Mouse (Mus musculus) lung, adult 18-20 months (tissue): ENCODE measurements around the gene Olfr123.

Experiments used
- DNase-seq, 2 experiments: peaks; one replicate each; pipeline ENCODE4 v3.0.0; 2022; ENCODE audit warnings: mixed read lengths in 2 of 2

Gene Olfr123

DNA sequence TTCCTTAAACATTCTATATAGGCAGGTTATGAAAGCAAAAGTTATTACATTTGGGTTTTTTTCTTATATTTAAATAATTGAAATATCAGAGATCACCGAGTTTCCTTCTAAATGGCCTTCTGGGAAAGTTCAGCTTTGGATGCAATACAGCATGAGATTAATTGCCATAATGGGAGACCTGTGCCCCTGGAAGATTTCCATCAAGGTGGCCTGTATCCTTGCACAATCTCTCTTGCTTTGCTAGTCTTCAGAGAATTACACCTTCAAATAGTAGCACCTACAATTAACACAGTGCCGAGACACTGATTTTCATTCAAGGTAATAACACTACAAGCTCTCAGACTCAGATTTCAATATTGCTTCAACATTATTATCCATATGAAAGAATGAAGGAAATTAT, at the start of gene Olfr123:
Gene Olfr123, plus strand, starts transcription at position 301 of the 400 bp plus-strand sequence.
- no peak for DNase-seq

DNA sequence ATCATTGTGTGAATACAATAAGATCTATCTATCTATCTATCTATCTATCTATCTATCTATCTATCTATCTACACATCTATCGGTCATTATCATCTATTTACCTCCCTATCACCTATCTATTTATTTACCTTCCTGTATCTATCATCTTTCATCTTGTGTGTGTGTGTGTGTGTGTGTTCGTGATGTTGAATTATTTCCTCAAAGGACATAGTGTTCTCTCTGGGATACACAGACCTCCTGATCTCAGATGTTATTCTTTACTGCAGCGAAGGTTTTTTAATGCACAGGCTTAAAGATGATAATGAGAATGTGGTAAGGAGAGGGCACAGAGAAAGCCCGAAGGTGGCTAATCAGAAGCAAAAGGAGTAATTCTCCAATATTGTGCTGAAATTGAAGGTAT, 25.0 kb upstream of the Olfr123 start, which contains the start of gene Olfr122:
Gene Olfr122, plus strand, starts transcription at position 301 of the 400 bp plus-strand sequence.
- DNase-seq, result no peak

DNA sequence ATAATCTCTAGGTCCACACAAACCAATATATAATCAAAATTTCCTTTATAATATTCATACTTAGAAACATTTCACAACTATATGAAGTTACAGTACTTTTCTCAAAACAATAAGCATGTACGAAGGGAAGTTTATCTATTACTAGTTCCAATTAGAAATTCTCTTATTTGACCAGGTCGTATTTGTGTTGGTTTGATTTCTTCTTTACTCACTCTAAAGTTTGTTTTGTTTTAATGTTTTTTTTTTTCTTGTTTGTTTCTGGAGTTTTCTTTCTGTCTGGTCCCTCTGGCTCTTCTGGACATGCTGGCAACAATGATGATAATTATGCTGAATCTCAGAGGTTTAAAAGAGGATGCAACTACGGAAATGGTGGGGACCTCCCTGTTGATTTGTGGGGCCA, 6.3 kb downstream of the Olfr123 start, which contains the start of gene Olfr124:
Gene Olfr124, plus strand, starts transcription at position 301 of the 400 bp plus-strand sequence.
- no peak for DNase-seq

DNA sequence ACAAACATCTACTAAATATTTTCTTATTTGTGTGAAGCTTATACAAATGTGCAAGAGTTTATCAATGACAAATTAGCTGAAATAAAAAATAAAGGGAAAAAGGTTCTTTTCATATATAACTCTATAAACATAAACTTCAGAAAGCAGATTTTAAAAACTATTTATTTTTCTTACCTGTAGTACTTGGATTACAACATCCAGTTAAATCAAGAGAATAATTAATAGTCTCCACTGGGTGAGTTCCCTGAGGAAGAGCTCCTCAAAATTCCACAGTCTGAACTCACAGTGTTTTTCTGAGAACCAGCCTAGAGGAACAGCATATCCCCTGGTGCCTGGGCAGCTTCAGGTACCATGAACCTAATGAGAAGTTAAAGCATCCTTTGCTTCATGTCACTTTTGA, 39.3 kb downstream of the Olfr123 start, which contains the start of gene Olfr125:
Gene Olfr125, plus strand, starts transcription at position 301 of the 400 bp plus-strand sequence.
- no peak for DNase-seq

DNA sequence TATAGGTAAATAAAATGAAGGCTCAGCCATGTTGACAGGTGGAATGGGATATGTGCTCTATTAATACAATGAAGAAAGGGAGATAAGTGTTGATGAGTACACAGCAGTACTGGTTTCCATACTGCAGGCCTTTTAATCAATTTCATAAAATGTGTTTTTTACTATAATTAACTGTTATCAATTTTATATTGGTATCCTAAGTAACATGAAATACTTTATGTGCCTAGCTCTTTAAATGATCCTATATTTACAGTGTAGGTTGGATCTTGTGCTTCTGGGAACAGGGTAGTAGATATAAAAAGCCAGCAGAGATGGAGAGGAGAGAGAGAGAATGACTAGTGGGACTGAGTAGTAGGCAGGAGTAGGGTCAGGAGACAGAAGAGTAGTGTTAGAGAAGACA, 53.9 kb downstream of the Olfr123 start, which contains the start of gene Olfr126:
Gene Olfr126, plus strand, starts transcription at position 301 of the 400 bp plus-strand sequence.
- no peak for DNase-seq
